Mouse (Mus musculus): ENCODE data around the gene Morc1.

- TF ChIP-seq CTCF (IDR thresholded peaks at IDR 0.05; ENCODE audit: borderline replicate concordance, insufficient read depth, low read depth, low read length) (no peak), POLR2A (IDR thresholded peaks at IDR 0.05; ENCODE audit: borderline replicate concordance, insufficient read depth, low read length) (no peak)
Observed at GRCm38 (mm10) chr16:48620510-48620909, 189.5 kb downstream of the Morc1 start.
